Mouse (Mus musculus) ZHBTc4 (cell line): ENCODE measurements around the gene Abca6.

Experiments used
- DNase-seq: peaks from one replicate; pipeline ENCODE4 v3.0.0-alpha.2; 2011; ENCODE audit warnings: low read depth, low spot score

Gene Abca6

GRCm38 (mm10) chr11:110251534-110251933 is at the start of gene Abca6:
Gene Abca6, minus strand, starts transcription at chr11:110251776.
- no peak for DNase-seq

GRCm38 (mm10) chr11:110297917-110298533 is 46.4 kb upstream of the Abca6 start:
- no peak for DNase-seq

GRCm38 (mm10) chr11:110290586-110290985 is 39.0 kb upstream of the Abca6 start:
- DNase-seq, result peak; percentile 85

- DNase-seq, result no peak
Measured at GRCm38 (mm10) chr11:110288423-110288822, 36.8 kb upstream of the Abca6 start.

GRCm38 (mm10) chr11:110287694-110288093 is 36.1 kb upstream of the Abca6 start:
- no peak for DNase-seq

DNA sequence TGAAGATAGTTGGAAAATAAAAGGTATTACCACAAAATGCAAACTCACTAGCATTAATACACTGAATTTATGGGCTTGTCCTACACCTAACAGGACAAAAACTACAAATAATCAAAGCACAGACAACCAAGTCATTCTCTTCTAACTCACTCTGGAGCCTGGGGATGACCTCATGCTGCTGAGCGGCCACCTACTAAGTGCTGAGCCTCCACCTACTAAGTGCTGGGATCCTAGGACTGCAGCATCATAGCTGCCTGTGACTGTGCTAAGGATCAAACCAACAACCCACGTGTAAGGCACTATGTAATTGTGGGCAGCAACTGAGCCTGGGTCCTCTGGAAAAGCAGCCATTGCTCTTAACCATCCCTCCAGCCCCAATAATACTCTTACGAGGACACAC is 34.8 kb upstream of the Abca6 start:
- DNase-seq, result no peak

- DNase-seq, result no peak
Measured at GRCm38 (mm10) chr11:110284849-110285248, 33.3 kb upstream of the Abca6 start.

DNA sequence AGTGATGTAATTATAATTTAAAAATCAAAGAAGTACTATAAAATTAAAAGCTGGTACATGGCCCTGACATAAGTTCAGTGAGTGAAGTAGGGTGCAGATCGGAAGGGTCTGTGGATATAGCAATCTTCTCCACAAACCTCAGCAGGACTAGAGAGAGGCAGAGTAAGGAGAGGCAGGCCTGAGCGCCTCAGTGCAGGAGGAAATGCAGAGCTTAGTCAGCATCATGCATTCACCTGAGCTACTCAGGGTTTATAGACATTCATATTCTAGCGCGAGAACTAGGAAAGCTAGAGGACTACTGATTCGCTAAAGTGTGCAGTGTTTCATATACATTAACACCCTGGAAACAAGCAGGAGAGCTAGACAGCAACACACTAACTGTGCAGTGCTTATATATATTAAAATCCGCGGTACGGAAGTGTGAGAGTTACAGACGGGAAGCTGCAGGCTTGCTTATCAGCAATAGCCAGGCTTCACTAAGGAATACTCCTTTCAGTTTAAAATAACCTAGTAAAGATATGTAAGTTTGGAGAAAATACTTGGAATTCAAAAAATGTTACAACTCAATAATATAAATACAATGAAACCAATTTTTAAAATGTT is 32.7 kb upstream of the Abca6 start:
- no peak for DNase-seq

GRCm38 (mm10) chr11:110274794-110275193 is 23.2 kb upstream of the Abca6 start:
- peak; percentile 50 for DNase-seq

- peak; percentile 82 for DNase-seq
Measured at GRCm38 (mm10) chr11:110271745-110272144, 20.2 kb upstream of the Abca6 start.

DNA sequence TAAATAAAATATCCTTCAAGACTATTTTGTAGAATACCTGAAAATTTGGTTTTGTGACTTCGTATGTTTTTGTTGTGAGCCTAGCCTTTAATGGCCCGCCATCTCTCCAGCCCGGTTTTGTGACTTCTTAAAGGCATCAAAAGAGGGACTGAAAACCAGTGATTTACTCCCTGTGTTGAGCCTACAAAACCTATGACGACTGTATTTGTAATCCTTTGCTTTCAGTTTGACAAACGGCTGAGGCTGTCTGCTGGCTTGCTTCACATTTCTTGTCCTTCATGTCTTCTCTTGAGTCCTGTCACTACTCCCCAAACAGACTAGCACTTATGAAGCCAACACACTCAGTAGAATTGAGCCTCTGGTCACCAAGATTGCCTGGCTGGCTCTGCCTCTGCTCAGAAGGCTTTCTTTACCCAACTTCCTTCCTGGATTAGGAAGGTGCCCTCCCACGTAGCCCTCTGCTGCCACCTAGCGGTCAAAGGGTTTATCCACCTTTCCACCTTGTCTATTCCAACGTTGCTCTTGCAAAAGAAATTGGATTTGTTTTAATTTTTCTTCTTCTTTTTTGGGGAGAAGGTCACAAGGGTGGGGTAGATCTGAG is 16.8 kb upstream of the Abca6 start:
- DNase-seq, result peak; percentile 73

DNA sequence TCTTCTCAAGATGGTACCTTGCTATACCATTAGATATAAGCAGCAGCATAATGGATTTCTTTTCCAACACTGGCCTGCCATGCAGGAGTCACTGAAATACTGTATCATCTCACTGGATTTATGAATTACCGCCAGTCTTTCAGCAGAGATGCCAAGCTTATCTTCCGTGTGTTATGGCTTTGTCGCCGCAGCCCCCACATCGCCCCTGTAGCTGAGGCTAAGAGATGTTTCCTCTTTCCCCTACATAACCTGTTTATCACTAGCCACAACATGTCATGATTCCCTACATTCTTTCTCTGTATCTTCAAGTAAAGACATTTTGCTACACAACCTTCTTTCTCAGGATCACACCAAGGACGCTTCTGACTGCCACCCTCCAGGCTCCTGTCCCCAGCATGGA is 15.7 kb upstream of the Abca6 start:
- no peak for DNase-seq

DNA sequence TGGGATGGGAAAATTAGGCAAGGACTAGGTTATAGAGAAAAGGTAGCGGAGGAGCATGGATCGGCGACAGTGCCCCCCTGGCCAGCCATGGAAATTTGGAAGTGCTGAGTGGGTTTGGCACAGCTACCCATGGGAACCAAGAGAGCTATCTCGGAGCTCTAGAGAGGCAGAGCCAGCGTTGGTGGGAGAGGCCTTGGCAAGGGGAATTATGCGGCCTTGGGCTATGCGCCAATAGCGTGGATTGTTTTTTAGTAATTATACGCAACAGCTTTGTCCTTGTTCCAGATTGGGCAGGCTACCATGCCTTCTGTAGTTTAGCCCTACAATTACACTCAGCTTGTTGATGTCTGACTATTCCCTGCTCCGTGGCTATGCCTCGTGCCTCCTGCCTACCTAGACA is 15.2 kb upstream of the Abca6 start:
- DNase-seq, result no peak

DNA sequence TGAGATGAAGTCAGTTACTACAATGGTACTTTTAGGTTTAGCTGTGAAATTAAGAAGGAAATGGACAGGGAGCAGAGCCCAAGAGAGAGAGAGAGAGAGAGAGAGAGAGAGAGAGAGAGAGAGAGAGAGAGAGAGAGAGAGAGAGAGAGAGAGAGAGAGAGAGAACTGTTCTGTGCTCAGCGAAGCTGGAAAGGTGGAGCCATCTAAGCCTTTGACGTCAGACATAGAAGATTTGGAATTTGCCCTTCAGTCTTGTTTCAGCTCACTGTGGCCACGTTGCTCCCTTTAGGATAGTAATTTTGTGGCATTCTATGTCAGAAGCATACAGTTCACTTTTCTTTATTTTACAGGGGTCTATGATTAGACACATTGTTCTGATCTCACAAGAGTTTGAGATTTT is 10.3 kb upstream of the Abca6 start:
- no peak for DNase-seq

- DNase-seq, result peak; percentile 76
Measured at GRCm38 (mm10) chr11:110257911-110258310, 6.3 kb upstream of the Abca6 start.

DNA sequence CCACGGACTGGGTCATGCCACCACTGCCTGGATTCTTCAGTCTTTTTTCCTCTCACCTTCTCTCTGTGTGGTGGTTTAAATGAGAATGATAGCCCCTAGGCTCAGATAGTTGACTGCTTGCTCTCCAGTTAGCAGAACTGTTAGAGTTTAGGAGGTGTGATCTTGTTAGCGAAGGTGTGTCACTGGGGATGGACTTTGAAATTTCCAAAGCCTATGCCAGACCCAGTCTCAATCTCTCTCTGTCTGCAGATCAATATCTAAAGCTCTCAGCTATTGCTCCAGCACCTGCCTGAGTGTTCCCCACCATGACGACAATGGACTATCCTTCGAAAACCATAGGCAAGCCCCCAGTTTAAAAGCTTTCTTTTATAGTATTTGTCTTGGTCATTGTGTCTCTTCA is 5.5 kb upstream of the Abca6 start:
- DNase-seq, result no peak

DNA sequence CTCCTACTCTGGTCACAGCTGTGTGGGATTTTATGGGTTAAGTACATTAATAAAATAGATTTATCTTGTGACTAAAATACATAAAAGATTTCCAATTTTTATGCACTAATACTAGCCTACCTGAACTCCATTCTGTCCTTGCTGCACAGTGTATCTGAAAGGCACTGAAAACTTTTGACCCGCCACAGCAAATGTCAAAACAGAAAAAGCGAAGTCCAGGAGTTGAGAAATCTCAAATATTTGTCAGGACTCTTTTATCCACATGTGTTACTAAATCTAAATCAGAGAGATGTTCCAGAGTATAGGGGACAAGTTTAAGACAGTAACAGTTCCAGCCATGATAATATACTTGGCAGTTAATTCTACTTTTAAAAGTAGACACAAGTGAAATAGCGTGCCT is 680 bp upstream of the Abca6 start:
- no peak for DNase-seq

GRCm38 (mm10) chr11:110244730-110245129 is 6.8 kb downstream of the Abca6 start:
- no peak for DNase-seq

- DNase-seq, result no peak
Measured at GRCm38 (mm10) chr11:110237466-110237865, 14.1 kb downstream of the Abca6 start.

DNA sequence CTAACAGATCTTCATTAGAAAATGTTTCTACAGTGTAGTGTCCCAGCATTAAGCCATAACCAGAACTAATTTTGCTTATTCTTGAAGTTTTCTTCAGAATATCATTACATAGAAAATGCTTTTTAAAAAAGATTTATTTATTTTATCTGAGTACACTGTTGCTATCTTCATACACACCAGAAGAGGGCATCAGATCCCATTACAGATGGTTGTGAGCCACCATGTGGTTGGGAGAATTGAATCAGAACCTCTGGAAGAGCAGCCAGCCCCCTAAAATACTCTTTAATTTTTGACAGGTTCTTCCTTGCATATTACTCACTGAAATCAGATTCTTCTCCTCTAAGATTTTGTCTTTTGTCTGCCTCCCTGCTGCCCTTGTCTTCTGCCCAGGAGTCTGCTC is 18.6 kb downstream of the Abca6 start:
- DNase-seq, result no peak

GRCm38 (mm10) chr11:110217118-110217517 is 34.5 kb downstream of the Abca6 start:
- no peak for DNase-seq

GRCm38 (mm10) chr11:110203930-110204329 is 47.6 kb downstream of the Abca6 start:
- no peak for DNase-seq

GRCm38 (mm10) chr11:110198882-110199281 is 52.7 kb downstream of the Abca6 start:
- DNase-seq, result no peak
